Mouse (Mus musculus) B cell, adult 67 days (primary cell): Measurements from ENCODE around the gene Plk4. TPM values are rescaled to one million over a fixed set of nuclear protein-coding genes. Genes with fewer than 3 reads are reported as not detected.

ENCODE experiments used
- total RNA-seq, 2 experiments: library from RNA; stranded (reverse); gene quantifications; 4 replicates each; pipeline ENCODE4 v1.2.4; 2023

Gene Plk4
- total RNA-seq, result 10 to 100 TPM; 27.2 to 38.2 TPM

GRCm38 (mm10) chr3:40799530-40800372 lies at the start of gene Plk4:
TSS of gene Plk4 (plus strand) at chr3:40800019.

GRCm38 (mm10) chr3:40846473-40846956 lies 46.7 kb downstream of the Plk4 start, which contains the start of gene Mfsd8:
TSS of gene Mfsd8 (minus strand) at chr3:40846886.

DNA sequence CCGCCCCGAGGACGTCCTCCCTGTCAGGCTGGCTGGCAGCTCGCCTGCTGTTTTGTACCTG lies 47.0 kb downstream of the Plk4 start, which contains the start of gene Abhd18:
TSS of gene Abhd18 (plus strand) at position 14 of the 61 bp plus-strand sequence.

Other genes with a start within 250 kb of the Plk4 start
- gene Slc25a31, start 91.2 kb upstream of the Plk4 start, total RNA-seq, result not detected
- 10 to 100 TPM in 1 of 2 experiments, 1 to 10 TPM in 1; 8.4 to 13.0 TPM for gene Hspa4l, start 55.5 kb upstream of the Plk4 start, total RNA-seq
- gene Mfsd8, start 46.9 kb downstream of the Plk4 start, total RNA-seq, result 10 to 100 TPM; 13.9 to 17.2 TPM
- gene Abhd18, start 47.0 kb downstream of the Plk4 start, total RNA-seq, result 10 to 100 TPM in 1 of 2 experiments, 1 to 10 TPM in 1; 7.1 to 11.7 TPM
- not detected for gene 1700034I23Rik, start 102.5 kb downstream of the Plk4 start, total RNA-seq
- 10 to 100 TPM; 18.7 to 21.9 TPM for gene Larp1b, start 149.8 kb downstream of the Plk4 start, total RNA-seq